Comparison of ENCODE assay signal across 11 mouse cellular contexts in the genomic region with DNA sequence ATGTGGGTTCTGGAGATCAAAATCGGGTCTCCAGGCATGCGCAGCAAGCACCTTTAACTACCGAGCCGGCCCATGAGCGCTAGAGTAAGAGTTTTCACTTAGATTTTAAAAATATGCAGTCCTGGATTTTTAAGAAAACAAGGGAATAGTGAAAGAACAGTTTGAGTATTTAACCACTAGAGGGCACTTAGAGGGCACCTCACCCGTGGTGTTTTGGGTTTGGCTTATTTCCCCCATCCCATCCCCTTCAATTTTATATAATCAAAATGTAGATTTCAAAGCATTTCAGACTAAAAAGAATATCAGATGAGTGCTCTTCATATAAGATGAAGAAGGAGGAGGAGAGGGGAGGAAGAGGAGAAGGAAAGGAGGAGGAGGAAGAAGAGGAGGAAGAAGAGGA. TPM values are rescaled to one million over a fixed set of nuclear protein-coding genes. Genes with fewer than 3 reads are reported as not detected.
DNase-seq lines count a peak whose midpoint lies in the region; ATAC-seq and TF ChIP-seq lines count a peak whose summit lies in the region.
"Had no signal": no experiment of that assay in that cellular context is flagged by ENCODE, and none has a peak within 500 bp of the region (broad histone marks: within the 10 kb centered on the region; RNA-seq: fewer than 3 reads in every experiment).

No protein-coding gene starts in this region.

- no peak overlapping the region for H3K9ac ChIP-seq in embryonic facial prominence, embryonic 11.5 days (replicated peaks; ENCODE audit: low read length)
- no peak overlapping the region for H3K9ac ChIP-seq in limb, embryonic 14.5 days (ENCODE audit: low read depth, low read length, severe bottlenecking)
- H3K9ac ChIP-seq: intestine, embryonic 15.5 days had no signal

- no peak for ATAC-seq in embryonic facial prominence, embryonic 11.5 days (replicated peaks; ENCODE audit: insufficient number of reproducible peaks, low FRiP score, low TSS enrichment, low read depth)
- no peak for ATAC-seq in limb, embryonic 14.5 days (ENCODE audit: low FRiP score, low read depth)
- peak; percentile 57; the same call in 1 of the 2 replicates for ATAC-seq in megakaryocyte-erythroid progenitor cell, adult 5-6 weeks (replicated peaks; ENCODE audit: low FRiP score, low TSS enrichment, poor library complexity, severe bottlenecking)
- ATAC-seq: intestine, embryonic 15.5 days had no signal

- H3K36me3 ChIP-seq in embryonic facial prominence, embryonic 11.5 days (replicated peaks; ENCODE audit: control insufficient read depth, insufficient read depth, low read depth, low read length): no peaks in the 10 kb centered on the region
- no peaks in the 10 kb centered on the region for H3K36me3 ChIP-seq in embryonic facial prominence, embryonic 10.5 days (replicated peaks)
- H3K36me3 ChIP-seq in limb, embryonic 14.5 days (ENCODE audit: control insufficient read depth, insufficient read depth, low read length): no peaks in the 10 kb centered on the region
- no peaks in the 10 kb centered on the region for H3K36me3 ChIP-seq in limb, embryonic 10.5 days
- H3K36me3 ChIP-seq: intestine, embryonic 15.5 days had no signal

- no peaks in the 10 kb centered on the region for H3K4me1 ChIP-seq in embryonic facial prominence, embryonic 11.5 days (ENCODE audit: control insufficient read depth, insufficient read depth, low read length)
- H3K4me1 ChIP-seq in embryonic facial prominence, embryonic 10.5 days: no peaks in the 10 kb centered on the region
- no peaks in the 10 kb centered on the region for H3K4me1 ChIP-seq in limb, embryonic 14.5 days (ENCODE audit: control insufficient read depth, insufficient read depth, low read length)
- H3K4me1 ChIP-seq in limb, embryonic 10.5 days: no peaks in the 10 kb centered on the region
- H3K4me1 ChIP-seq: intestine, embryonic 15.5 days had no signal

- H3K4me3 ChIP-seq in embryonic facial prominence, embryonic 11.5 days (ENCODE audit: low read depth, low read length): no peak overlapping the region
- H3K4me3 ChIP-seq in embryonic facial prominence, embryonic 10.5 days: no peak overlapping the region
- no peak overlapping the region for H3K4me3 ChIP-seq in limb, embryonic 14.5 days (replicated peaks; ENCODE audit: low read length)
- no peak overlapping the region for H3K4me3 ChIP-seq in limb, embryonic 10.5 days
- H3K4me3 ChIP-seq: intestine, embryonic 15.5 days had no signal

- 48% methylated on average over 6 of the region's 6 CpGs for WGBS in embryonic facial prominence, embryonic 11.5 days
- WGBS in embryonic facial prominence, embryonic 10.5 days: 48% methylated on average over 6 of the region's 6 CpGs
- WGBS in limb, embryonic 14.5 days: 41% methylated on average over 6 of the region's 6 CpGs
- 47% methylated on average over 6 of the region's 6 CpGs for WGBS in limb, embryonic 10.5 days

- no peaks in the 10 kb centered on the region for H3K27me3 ChIP-seq in embryonic facial prominence, embryonic 11.5 days (ENCODE audit: control insufficient read depth, insufficient read depth, low read length)
- no peaks in the 10 kb centered on the region for H3K27me3 ChIP-seq in embryonic facial prominence, embryonic 10.5 days (replicated peaks; ENCODE audit: low read depth, poor library complexity, severe bottlenecking)
- H3K27me3 ChIP-seq in limb, embryonic 14.5 days (ENCODE audit: control insufficient read depth, insufficient read depth, low read length): no peaks in the 10 kb centered on the region
- H3K27me3 ChIP-seq in limb, embryonic 10.5 days (ENCODE audit: low read depth, poor library complexity, severe bottlenecking): no peaks in the 10 kb centered on the region
- H3K27me3 ChIP-seq: intestine, embryonic 15.5 days had no signal

- no peaks in the 10 kb centered on the region for H3K9me3 ChIP-seq in embryonic facial prominence, embryonic 11.5 days (replicated peaks; ENCODE audit: control insufficient read depth, low read length)
- no peaks in the 10 kb centered on the region for H3K9me3 ChIP-seq in embryonic facial prominence, embryonic 10.5 days
- no peaks in the 10 kb centered on the region for H3K9me3 ChIP-seq in limb, embryonic 14.5 days (ENCODE audit: control insufficient read depth, low read length)
- no peaks in the 10 kb centered on the region for H3K9me3 ChIP-seq in limb, embryonic 10.5 days (replicated peaks)
- H3K9me3 ChIP-seq: intestine, embryonic 15.5 days had no signal

- H3K27ac ChIP-seq in embryonic facial prominence, embryonic 11.5 days (replicated peaks; ENCODE audit: low read depth, low read length): no peak overlapping the region
- no peak overlapping the region for H3K27ac ChIP-seq in embryonic facial prominence, embryonic 10.5 days (replicated peaks)
- H3K27ac ChIP-seq in limb, embryonic 14.5 days (replicated peaks; ENCODE audit: low read depth, low read length): no peak overlapping the region
- no peak overlapping the region for H3K27ac ChIP-seq in limb, embryonic 10.5 days
- H3K27ac ChIP-seq: intestine, embryonic 15.5 days had no signal

- H3K4me2 ChIP-seq in embryonic facial prominence, embryonic 11.5 days (ENCODE audit: low read depth, low read length): no peak overlapping the region
- no peak overlapping the region for H3K4me2 ChIP-seq in limb, embryonic 14.5 days (replicated peaks; ENCODE audit: low read depth, low read length, severe bottlenecking)
- H3K4me2 ChIP-seq: intestine, embryonic 15.5 days had no signal

- no peak for TF ChIP-seq POLR2A in limb, embryonic 14.5 days (IDR thresholded peaks at IDR 0.05; ENCODE audit: borderline replicate concordance, extremely low read depth, insufficient read depth, insufficient read length)

- peak; percentile 51 for DNase-seq in embryonic facial prominence, embryonic 11.5 days (ENCODE audit: low spot score)
- DNase-seq in embryonic facial prominence, embryonic 10.5 days (ENCODE audit: low spot score): no peak
- peak; percentile 45 for DNase-seq in limb, embryonic 14.5 days (ENCODE audit: low spot score)
- no peak for DNase-seq in limb, embryonic 10.5 days (ENCODE audit: low spot score)
- DNase-seq in NIH3T3 (ENCODE audit: low read depth): peak; percentile 48
- no peak for DNase-seq in left cerebral cortex, adult 18-20 months (ENCODE audit: low spot score in 2 of 2)
- DNase-seq in spleen, adult 12 weeks (ENCODE audit: low spot score): no peak
- DNase-seq: adrenal gland, adult 2 months; cerebellum, adult 8-10 months had no signal

RNA-seq across cellular contexts. Expression of a gene that starts 22.0 kb away (rescaled TPM):
- 145 and 166 TPM in 2 replicates for polyA plus RNA-seq in embryonic facial prominence, embryonic 11.5 days (2014; fragmentation: Nextera tagmentation; extraction: Ambion mirVana)
- 123 and 134 TPM in 2 replicates for polyA plus RNA-seq in embryonic facial prominence, embryonic 10.5 days (2016; fragmentation: Nextera tagmentation; extraction: Ambion mirVana)
- 22.4 and 35.3 TPM in 2 replicates for polyA plus RNA-seq in limb, embryonic 14.5 days (2012; rRNA removed)
- polyA plus RNA-seq in limb, embryonic 14.5 days (2014; fragmentation: Nextera tagmentation; extraction: Ambion mirVana): 115 and 123 TPM in 2 replicates
- 124 and 130 TPM in 2 replicates for polyA plus RNA-seq in limb, embryonic 10.5 days (2016; fragmentation: Nextera tagmentation; extraction: Ambion mirVana)
- total RNA-seq in megakaryocyte-erythroid progenitor cell, adult 5-6 weeks (2014; fragmentation: Nextera tagmentation): 96.6 and 116 TPM in 2 replicates
- 251 and 271 TPM in 2 replicates for total RNA-seq in megakaryocyte-erythroid progenitor cell, adult 5-6 weeks (2017)
- 10 to 100 TPM; 59.8 to 61.0 TPM for total RNA-seq in left cerebral cortex, adult 18-20 months (2021)

RNA-seq across cellular contexts. Expression of a gene that starts 25.6 kb away (rescaled TPM):
- 0.24 and 0.29 TPM in 2 replicates for polyA plus RNA-seq in embryonic facial prominence, embryonic 11.5 days (2014; fragmentation: Nextera tagmentation; extraction: Ambion mirVana)
- polyA plus RNA-seq in embryonic facial prominence, embryonic 10.5 days (2016; fragmentation: Nextera tagmentation; extraction: Ambion mirVana): 0.16 and 0.19 TPM in 2 replicates
- polyA plus RNA-seq in limb, embryonic 14.5 days (2012; rRNA removed): 0.33 and 0.38 TPM in 2 replicates
- 0.08 and 0.12 TPM in 2 replicates for polyA plus RNA-seq in limb, embryonic 14.5 days (2014; fragmentation: Nextera tagmentation; extraction: Ambion mirVana)
- polyA plus RNA-seq in limb, embryonic 10.5 days (2016; fragmentation: Nextera tagmentation; extraction: Ambion mirVana): 0.09 and 0.10 TPM in 2 replicates
- 31.8 and 38.8 TPM in 2 replicates for total RNA-seq in megakaryocyte-erythroid progenitor cell, adult 5-6 weeks (2014; fragmentation: Nextera tagmentation)
- 18.1 and 22.1 TPM in 2 replicates for total RNA-seq in megakaryocyte-erythroid progenitor cell, adult 5-6 weeks (2017)
- total RNA-seq in left cerebral cortex, adult 18-20 months (2021): 10 to 100 TPM; 31.8 to 32.1 TPM

Comparison
In these comparisons a context has a peak if more than half of its experiments do, and no peak if none do; other contexts are left out.
1. DNase-seq: peak in embryonic facial prominence, embryonic 11.5 days (single experiment), limb, embryonic 14.5 days (single experiment) and NIH3T3 (single experiment); none in embryonic facial prominence, embryonic 10.5 days (single experiment), limb, embryonic 10.5 days (single experiment), left cerebral cortex, adult 18-20 months (0 of 2) and spleen, adult 12 weeks (single experiment).